Mouse (Mus musculus) right cerebral cortex, postnatal 4 days (tissue): ENCODE measurements around the gene Pon3.

ENCODE experiments used
- DNase-seq: peaks from one replicate; pipeline ENCODE4 v3.0.0-alpha.2; 2022

The Pon3 gene

DNA sequence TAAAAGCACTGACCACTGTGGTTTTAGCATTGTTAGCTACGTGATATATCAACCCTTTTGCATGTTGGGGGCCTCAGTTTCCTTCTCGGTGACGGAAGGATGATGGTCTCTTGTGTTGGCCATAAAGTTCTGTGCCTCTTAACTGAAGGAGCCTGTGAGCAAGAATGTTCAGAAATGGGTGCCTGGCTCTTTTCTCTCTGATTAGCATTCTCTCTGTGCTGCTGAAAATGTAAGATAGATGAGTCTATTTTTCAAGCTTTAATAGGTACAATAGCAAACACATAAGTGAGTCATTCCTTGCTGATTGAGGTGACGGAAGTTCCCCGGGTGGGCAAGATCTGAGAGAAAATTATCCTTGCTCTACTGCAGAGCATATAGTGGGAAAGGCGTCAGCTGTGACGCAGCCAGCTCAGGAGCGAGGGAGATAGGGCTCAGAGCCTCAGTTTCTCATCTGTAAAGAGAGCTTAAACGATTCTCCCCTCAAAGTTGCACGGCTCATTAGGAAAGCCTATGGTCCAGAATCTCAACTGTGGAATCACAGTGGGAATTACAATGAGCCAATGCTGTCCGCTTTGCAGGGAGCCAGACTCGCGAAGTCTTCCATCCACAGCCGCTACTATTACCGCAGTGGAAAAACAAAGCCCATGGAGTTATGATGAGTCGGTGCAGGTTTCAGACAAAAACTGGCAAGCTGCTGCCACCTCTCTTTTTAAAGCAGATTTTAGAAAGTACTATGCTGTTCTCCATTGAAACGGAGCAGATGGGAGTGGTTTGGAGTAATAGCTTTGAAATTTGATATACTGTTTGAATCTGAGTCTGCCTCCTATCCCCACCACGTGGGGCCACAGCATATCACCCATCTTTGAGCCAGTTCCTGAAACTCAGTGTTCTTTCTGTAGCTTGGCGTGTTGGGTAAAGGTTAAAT is 77.9 kb downstream of the Pon3 start:
- DNase-seq: peak; percentile 6

DNA sequence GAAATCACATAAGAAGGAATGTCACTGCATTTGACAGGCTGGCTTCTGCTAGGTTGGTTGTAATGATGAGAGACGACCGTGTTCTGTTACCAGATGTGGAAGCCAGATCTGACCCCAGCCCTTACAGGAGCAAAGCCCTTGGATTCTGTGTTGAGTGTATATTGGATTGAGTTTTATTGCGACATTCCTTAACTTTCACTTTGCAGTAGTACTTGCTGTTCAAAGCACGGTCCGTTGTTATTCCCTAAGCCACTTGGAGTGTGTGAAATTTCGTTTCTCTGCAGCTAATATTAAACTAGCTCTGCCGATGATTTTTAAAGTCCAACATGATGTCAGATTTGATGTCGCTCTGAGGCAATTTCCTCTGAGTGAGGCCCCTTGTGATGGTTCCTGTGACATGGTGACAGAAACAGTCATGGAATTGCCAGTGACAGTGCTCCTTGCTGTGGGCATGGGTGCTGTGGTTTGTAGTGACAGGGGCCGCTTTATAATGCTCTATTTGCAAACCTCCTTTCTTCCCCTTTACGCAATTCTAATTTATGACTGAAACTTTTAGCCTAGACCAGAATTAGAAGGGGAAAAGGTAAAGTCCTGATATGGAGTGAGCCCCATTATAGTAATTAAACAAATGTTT is 81.8 kb downstream of the Pon3 start:
- DNase-seq: no peak

DNA sequence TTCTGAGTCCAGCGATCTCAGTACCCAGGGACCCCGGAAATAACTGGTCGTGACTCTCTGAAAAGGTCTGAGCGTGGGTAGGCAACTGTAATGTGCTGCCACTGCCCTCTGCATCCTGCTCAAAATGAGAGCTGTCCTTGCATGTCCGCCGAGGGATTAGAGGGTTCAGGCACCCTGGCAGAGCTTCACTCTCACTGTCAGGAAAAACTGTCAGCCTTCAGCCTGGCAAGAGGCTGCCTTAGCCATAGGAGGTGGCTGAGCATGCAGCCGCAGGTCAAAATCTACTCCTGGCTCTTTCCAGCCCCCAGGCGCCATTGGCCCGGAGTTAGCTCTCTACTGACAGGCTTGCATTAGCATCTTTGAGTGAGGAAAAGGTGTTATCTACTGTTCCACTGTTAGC is 83.5 kb downstream of the Pon3 start:
- DNase-seq: no peak

DNA sequence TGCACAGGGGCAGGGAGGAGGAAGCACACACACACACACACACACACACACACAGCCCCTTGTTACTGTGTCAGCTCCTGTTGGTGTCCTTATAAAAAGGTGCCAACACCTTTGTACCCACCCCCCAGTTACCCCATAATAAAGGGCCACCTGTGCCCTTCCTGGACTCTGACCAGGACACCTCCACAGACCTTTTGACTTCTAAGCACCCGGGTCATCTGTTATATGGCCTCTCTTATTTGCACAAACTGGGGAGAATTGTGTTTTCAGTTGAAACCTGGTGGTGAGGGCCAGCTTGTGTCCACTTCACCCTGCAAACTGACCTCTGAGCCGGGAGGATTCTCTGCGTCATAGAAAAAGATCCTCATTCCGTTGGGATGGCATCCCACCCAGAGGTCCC is 84.7 kb downstream of the Pon3 start:
- no peak for DNase-seq
